Mouse (Mus musculus): ENCODE results near the gene Wbp2.

The Wbp2 gene

GRCm38 (mm10) chr11:116061641-116062415 is 25.0 kb downstream of the Wbp2 start:
- DNase-seq (ENCODE audit: low read depth): no peak

GRCm38 (mm10) chr11:116060596-116060995 is 26.2 kb downstream of the Wbp2 start:
- no peak for DNase-seq (ENCODE audit: low read depth)

- DNase-seq (ENCODE audit: low read depth): no peak
Observed at GRCm38 (mm10) chr11:116059691-116060025, 27.1 kb downstream of the Wbp2 start.

- no peak for DNase-seq (ENCODE audit: low read depth)
Observed at GRCm38 (mm10) chr11:116058868-116059690, 27.7 kb downstream of the Wbp2 start.

GRCm38 (mm10) chr11:116058022-116058614 is 28.7 kb downstream of the Wbp2 start:
- DNase-seq (ENCODE audit: low read depth): no peak

- no peak for DNase-seq (ENCODE audit: low read depth)
Observed at GRCm38 (mm10) chr11:116057237-116057881, 29.4 kb downstream of the Wbp2 start.

GRCm38 (mm10) chr11:116055873-116056272 is 30.9 kb downstream of the Wbp2 start:
- no peak for DNase-seq (ENCODE audit: low read depth)

GRCm38 (mm10) chr11:116053510-116054229 is 33.1 kb downstream of the Wbp2 start:
- no peak for DNase-seq (ENCODE audit: low read depth)

- DNase-seq (ENCODE audit: low read depth): no peak
Observed at GRCm38 (mm10) chr11:116050196-116050595, 36.6 kb downstream of the Wbp2 start.

- DNase-seq (ENCODE audit: low read depth): no peak
Observed at GRCm38 (mm10) chr11:116049610-116050009, 37.2 kb downstream of the Wbp2 start.

- no peak for DNase-seq (ENCODE audit: low read depth)
Observed at GRCm38 (mm10) chr11:116045173-116045572, 41.6 kb downstream of the Wbp2 start.

GRCm38 (mm10) chr11:116043286-116043685 is 43.5 kb downstream of the Wbp2 start:
- no peak for DNase-seq (ENCODE audit: low read depth)

- DNase-seq (ENCODE audit: low read depth): no peak
Observed at GRCm38 (mm10) chr11:116042372-116043138, 44.2 kb downstream of the Wbp2 start.

GRCm38 (mm10) chr11:116041833-116042232 is 45.0 kb downstream of the Wbp2 start:
- no peak for DNase-seq (ENCODE audit: low read depth)

- no peak for DNase-seq (ENCODE audit: low read depth)
Observed at GRCm38 (mm10) chr11:116040593-116040992, 46.2 kb downstream of the Wbp2 start.

GRCm38 (mm10) chr11:116037826-116038225 is 49.0 kb downstream of the Wbp2 start:
- no peak for DNase-seq (ENCODE audit: low read depth)

GRCm38 (mm10) chr11:116036671-116037070 is 50.1 kb downstream of the Wbp2 start:
- DNase-seq (ENCODE audit: low read depth): no peak

- no peak for DNase-seq (ENCODE audit: low read depth)
Observed at GRCm38 (mm10) chr11:116034584-116034983, 52.2 kb downstream of the Wbp2 start.

- DNase-seq (ENCODE audit: low read depth): no peak
Observed at GRCm38 (mm10) chr11:116030898-116031845, 55.6 kb downstream of the Wbp2 start.
